In the genomic region with DNA sequence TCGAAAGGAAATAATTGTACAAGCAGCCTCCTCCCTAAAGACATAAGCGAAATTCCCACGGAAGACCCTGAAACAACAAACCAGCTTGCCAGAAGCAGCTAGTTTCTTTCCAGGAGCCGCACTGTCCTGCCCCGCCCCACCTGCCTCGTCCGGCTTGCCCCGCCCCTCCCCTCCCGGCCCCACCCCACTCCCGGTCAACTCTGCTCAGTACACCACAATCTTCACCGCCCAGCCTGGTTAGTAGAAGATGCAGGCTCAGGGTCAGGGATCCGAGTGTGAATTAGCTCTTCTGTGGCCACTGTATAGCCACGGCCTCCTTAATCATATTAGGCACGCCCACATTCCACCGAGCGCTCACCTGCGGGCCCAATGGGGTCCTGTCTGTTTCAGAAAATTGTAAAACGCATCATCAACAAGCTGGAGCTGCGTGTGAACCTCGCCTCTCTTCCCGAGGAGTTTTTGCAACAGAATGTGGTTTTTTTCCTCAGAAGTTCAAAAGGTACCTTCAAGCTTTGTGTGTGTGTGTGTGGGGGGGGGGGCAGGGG, we compare ENCODE assay signal across 8 mouse cellular contexts. TPM values are rescaled to one million over a fixed set of nuclear protein-coding genes. Genes with fewer than 3 reads are reported as not detected.
DNase-seq lines count a peak whose midpoint lies in the region; ATAC-seq and TF ChIP-seq lines count a peak whose summit lies in the region.

No protein-coding gene starts in this region.

- H3K4me1 ChIP-seq in lung, postnatal 0 days (ENCODE audit: insufficient read depth, low read depth, low read length): no peaks in the 10 kb centered on the region
- H3K4me1 ChIP-seq in forebrain, embryonic 14.5 days (ENCODE audit: control insufficient read depth, insufficient read depth, low read length): no peaks in the 10 kb centered on the region
- no peaks in the 10 kb centered on the region; the same call in 1 of the 2 replicates for H3K4me1 ChIP-seq in limb, embryonic 11.5 days (ENCODE audit: control insufficient read depth, insufficient read depth, low read length)

- TF ChIP-seq EP300 in lung, postnatal 0 days (IDR thresholded peaks at IDR 0.05): no peak

- H3K4me3 ChIP-seq in lung, postnatal 0 days (ENCODE audit: low read depth, low read length): peak overlapping the region; percentile 14; the same call in 1 of the 2 replicates
- H3K4me3 ChIP-seq in forebrain, embryonic 14.5 days (ENCODE audit: low read depth, low read length): no peak overlapping the region
- H3K4me3 ChIP-seq in limb, embryonic 11.5 days (ENCODE audit: low read depth, low read length): 0 out of 2 replicates have a peak overlapping the region, but pooled peaks have one; percentile 2
- H3K4me3 ChIP-seq in left cerebral cortex, adult 2 months: no peak overlapping the region

- TF ChIP-seq CTCF in lung, postnatal 0 days (IDR thresholded peaks at IDR 0.05): no peak
- no peak for TF ChIP-seq CTCF in left cerebral cortex, adult 2 months (IDR thresholded peaks at IDR 0.05)

- H3K9ac ChIP-seq in lung, postnatal 0 days (replicated peaks; ENCODE audit: low read depth): no peak overlapping the region
- 0 out of 2 replicates have a peak overlapping the region, but pooled peaks have one; percentile 8 for H3K9ac ChIP-seq in forebrain, embryonic 14.5 days (ENCODE audit: low read length)
- no peak overlapping the region for H3K9ac ChIP-seq in limb, embryonic 11.5 days (ENCODE audit: low read length)

- intact Hi-C loops in gastrocnemius, postnatal 14 days (cut with DNase I; ENCODE audit: low total_unique reads): no loop called here
- intact Hi-C loops in left cerebral cortex, adult 2 months (cut with DNase I): no loop called here

- peak; percentile 44 for ATAC-seq in lung, postnatal 0 days
- ATAC-seq in forebrain, embryonic 14.5 days: no peak
- ATAC-seq in limb, embryonic 11.5 days (ENCODE audit: insufficient number of reproducible peaks, low FRiP score, low TSS enrichment, low read depth): no peak

- H3K9me3 ChIP-seq in lung, postnatal 0 days (ENCODE audit: low read length): no peaks in the 10 kb centered on the region
- no peaks in the 10 kb centered on the region for H3K9me3 ChIP-seq in forebrain, embryonic 14.5 days (replicated peaks; ENCODE audit: control insufficient read depth, low read length)
- H3K9me3 ChIP-seq in limb, embryonic 11.5 days (ENCODE audit: control insufficient read depth, low read length): no peaks in the 10 kb centered on the region

- no peak overlapping the region for H3K27ac ChIP-seq in lung, postnatal 0 days (ENCODE audit: low read length)
- H3K27ac ChIP-seq in forebrain, embryonic 14.5 days (ENCODE audit: low read depth, low read length): no peak overlapping the region
- no peak overlapping the region for H3K27ac ChIP-seq in limb, embryonic 11.5 days (replicated peaks; ENCODE audit: low read depth, low read length)
- H3K27ac ChIP-seq in left cerebral cortex, adult 2 months: no peak overlapping the region

- H3K36me3 ChIP-seq in lung, postnatal 0 days (ENCODE audit: insufficient read depth, low read length): no peaks in the 10 kb centered on the region
- no peaks in the 10 kb centered on the region for H3K36me3 ChIP-seq in forebrain, embryonic 14.5 days (ENCODE audit: control insufficient read depth, insufficient read depth, low read length)
- no peaks in the 10 kb centered on the region for H3K36me3 ChIP-seq in limb, embryonic 11.5 days (ENCODE audit: control insufficient read depth, insufficient read depth, low read length)

- no peaks in the 10 kb centered on the region for H3K27me3 ChIP-seq in lung, postnatal 0 days (replicated peaks; ENCODE audit: insufficient read depth, low read length)
- H3K27me3 ChIP-seq in forebrain, embryonic 14.5 days (replicated peaks; ENCODE audit: control insufficient read depth, insufficient read depth, low read length): no peaks in the 10 kb centered on the region
- 0 out of 2 replicates have a peak, but pooled peaks cover 3% of the 10 kb centered on the region for H3K27me3 ChIP-seq in limb, embryonic 11.5 days (ENCODE audit: control insufficient read depth, insufficient read depth, low read length)

- H3K4me2 ChIP-seq in lung, postnatal 0 days (replicated peaks; ENCODE audit: low read depth, low read length): peak overlapping the region; percentile 56
- peak overlapping the region; percentile 32 for H3K4me2 ChIP-seq in forebrain, embryonic 14.5 days (ENCODE audit: low read length)
- H3K4me2 ChIP-seq in limb, embryonic 11.5 days (ENCODE audit: low read depth, severe bottlenecking): peak overlapping the region; percentile 38; the same call in 1 of the 2 replicates

- WGBS in lung, postnatal 0 days: 11% methylated on average over 19 of the region's 21 CpGs
- 14% methylated on average over 21 of the region's 21 CpGs for WGBS in forebrain, embryonic 14.5 days
- WGBS in limb, embryonic 11.5 days: 14% methylated on average over 21 of the region's 21 CpGs

- DNase-seq in lung, postnatal 0 days (ENCODE audit: low spot score): peak; percentile 11
- no peak for DNase-seq in lung, postnatal 25 days (ENCODE audit: low spot score)
- no peak for DNase-seq in forebrain, embryonic 14.5 days (ENCODE audit: low spot score)
- peak; percentile 24 for DNase-seq in limb, embryonic 11.5 days (ENCODE audit: low spot score)
- peak; percentile 17 for DNase-seq in retina, embryonic 14.5 days (ENCODE audit: low spot score)
- DNase-seq in gastrocnemius, postnatal 14 days: no peak
- no peak for DNase-seq in left cerebral cortex, adult 2 months (ENCODE audit: extremely low spot score in 1 of 2, low spot score in 2 of 2)
- DNase-seq in cerebellum, postnatal 14 days: no peak

RNA-seq across cellular contexts. Expression of a gene that starts 4.8 kb away (rescaled TPM):
- polyA plus RNA-seq in lung, postnatal 0 days (2015; fragmentation: Nextera tagmentation; extraction: Ambion mirVana): 0.95 and 1.0 TPM in 2 replicates
- polyA plus RNA-seq in forebrain, embryonic 14.5 days (2014; fragmentation: Nextera tagmentation; extraction: Ambion mirVana): 0.09 and 0.22 TPM in 2 replicates
- 0.01 TPM in 1 of 2 replicates, not detected in the other for polyA plus RNA-seq in limb, embryonic 11.5 days (2014; fragmentation: Nextera tagmentation; extraction: Ambion mirVana)
- under 1 TPM; 0.02 to 0.10 TPM for total RNA-seq in gastrocnemius, postnatal 14 days (2021)
- under 1 TPM; 0.36 to 0.47 TPM for total RNA-seq in left cerebral cortex, adult 2 months (2021)

Comparison
In these comparisons a context has a peak if more than half of its experiments do, and no peak if none do; other contexts are left out.
1. DNase-seq: peak in lung, postnatal 0 days (single experiment), limb, embryonic 11.5 days (single experiment) and retina, embryonic 14.5 days (single experiment); none in lung, postnatal 25 days (single experiment), forebrain, embryonic 14.5 days (single experiment), gastrocnemius, postnatal 14 days (single experiment), left cerebral cortex, adult 2 months (0 of 2) and cerebellum, postnatal 14 days (0 of 2).
2. H3K4me3 ChIP-seq: peak in lung, postnatal 0 days (single experiment) and limb, embryonic 11.5 days (single experiment); none in forebrain, embryonic 14.5 days (single experiment) and left cerebral cortex, adult 2 months (single experiment).
3. Peak in every context shown above with its lines, with median percentiles within 50 percentile points of each other: H3K4me2 ChIP-seq.